Mouse (Mus musculus): ENCODE measurements around the gene Atxn1.

- TF ChIP-seq POLR2A (IDR thresholded peaks at IDR 0.05; ENCODE audit: insufficient read length, low read depth), result no peak
- no peak for TF ChIP-seq E2F4 (IDR thresholded peaks at IDR 0.05; ENCODE audit: insufficient read depth)
- no peak for TF ChIP-seq USF1 (IDR thresholded peaks at IDR 0.05; ENCODE audit: low read depth)
- no peak for TF ChIP-seq MYOG (IDR thresholded peaks at IDR 0.05; ENCODE audit: control insufficient read depth in 1 of 3, insufficient read depth in 1 of 3, insufficient read length in 2 of 3, low read depth in 2 of 3)
- no peak for TF ChIP-seq TCF12 (IDR thresholded peaks at IDR 0.05; ENCODE audit: insufficient read depth, poor library complexity, severe bottlenecking)
- no peak for TF ChIP-seq SRF (IDR thresholded peaks at IDR 0.05; ENCODE audit: control insufficient read depth, insufficient read length, low read depth)
- TF ChIP-seq MAX (IDR thresholded peaks at IDR 0.05; ENCODE audit: low read depth), result no peak
Measured at GRCm38 (mm10) chr13:45539205-45539568, 425.6 kb downstream of the Atxn1 start.

Measured in myocyte (in vitro differentiated cells).